20 mouse cellular contexts compared by ENCODE assay signal in the genomic region with DNA sequence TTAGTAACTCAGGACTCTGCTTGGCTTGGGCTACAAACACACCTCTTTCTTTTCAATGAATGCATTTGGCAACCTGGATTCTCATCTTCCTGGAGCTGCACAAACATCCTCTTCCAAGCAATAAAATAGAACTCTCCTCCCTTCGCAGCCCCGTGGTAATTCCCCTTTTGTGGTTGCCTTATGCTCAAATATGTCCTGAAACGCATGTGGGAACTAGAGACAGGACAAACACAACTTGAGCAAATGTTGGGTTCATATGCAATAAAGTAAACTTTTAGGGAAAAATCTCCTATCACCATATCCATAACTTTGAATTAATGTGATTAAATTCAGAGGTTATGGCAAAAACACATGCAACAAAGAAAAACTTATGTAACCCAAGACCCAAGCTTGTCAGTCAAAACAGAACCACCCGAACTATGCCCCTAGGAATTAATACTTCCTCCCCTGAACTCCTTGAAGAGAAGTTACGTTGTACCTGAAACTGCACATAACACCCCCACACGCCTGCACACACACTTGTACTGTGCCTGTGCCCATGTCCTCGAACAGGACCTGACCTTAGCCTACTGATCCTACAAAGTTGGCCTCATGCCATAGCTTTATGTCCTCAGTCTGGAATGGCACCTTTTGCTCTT.
"Had no signal": no experiment of that assay in that cellular context is flagged by ENCODE, and none has a peak within 500 bp of the region (broad histone marks: within the 10 kb centered on the region; RNA-seq: fewer than 3 reads in every experiment).

No protein-coding gene starts in this region.

- H3K27ac ChIP-seq: liver, embryonic 15.5 days; lung, embryonic 15.5 days; macrophage; neural tube, embryonic 13.5 days; neural tube, embryonic 15.5 days had no signal

- ATAC-seq: liver, postnatal 0 days; lung, postnatal 0 days; midbrain, embryonic 16.5 days had no signal

- H3K4me3 ChIP-seq: liver, embryonic 15.5 days; lung, embryonic 15.5 days; megakaryocyte, embryonic 14.5 days; myocyte; neural tube, embryonic 13.5 days; neural tube, embryonic 15.5 days had no signal

- DNase-seq: liver, postnatal 0 days; lung, adult 2 months; lung, postnatal 14 days; lung, postnatal 36 days; midbrain, embryonic 14.5 days; retina, postnatal 1 day; right cerebral cortex, adult 18-20 months; thymus, adult 18-20 months; thymus, postnatal 14 days; thymus, postnatal 36 days had no signal

- H3K9ac ChIP-seq: liver, embryonic 15.5 days; liver, postnatal 0 days; lung, embryonic 15.5 days; neural tube, embryonic 13.5 days; neural tube, embryonic 15.5 days had no signal

- H3K4me2 ChIP-seq: liver, embryonic 15.5 days; lung, embryonic 15.5 days; midbrain, embryonic 11.5 days; neural tube, embryonic 13.5 days; neural tube, embryonic 15.5 days had no signal

- H3K36me3 ChIP-seq: liver, embryonic 15.5 days; lung, embryonic 15.5 days; neural tube, embryonic 13.5 days had no signal

- H3K4me1 ChIP-seq: liver, embryonic 15.5 days; lung, embryonic 15.5 days; neural tube, embryonic 13.5 days; neural tube, embryonic 15.5 days had no signal

- H3K27me3 ChIP-seq: liver, embryonic 15.5 days; lung, embryonic 15.5 days; megakaryocyte, embryonic 14.5 days; neural tube, embryonic 13.5 days; neural tube, embryonic 15.5 days had no signal

- H3K9me3 ChIP-seq: liver, embryonic 15.5 days; lung, embryonic 15.5 days; megakaryocyte, embryonic 14.5 days; neural tube, embryonic 13.5 days; neural tube, embryonic 15.5 days had no signal
